Mouse (Mus musculus) left cerebral cortex, adult 18-20 months (tissue): ENCODE results near the gene Mycbpap. TPM values are rescaled to one million over a fixed set of nuclear protein-coding genes. Genes with fewer than 3 reads are reported as not detected.

Source experiments
- DNase-seq, 2 experiments: peaks; one replicate each; pipeline ENCODE4 v3.0.0; 2021 to 2022; ENCODE audit warnings: low spot score in 2 of 2, mixed read lengths in 1 of 2
- total RNA-seq, 2 experiments: library from RNA; stranded (reverse); gene quantifications; 2 replicates each; pipeline ENCODE4 v1.2.3; 2021

Gene Mycbpap
- total RNA-seq, 2 experiments from 2014 or later, result 5.7 to 7.8 TPM

DNA sequence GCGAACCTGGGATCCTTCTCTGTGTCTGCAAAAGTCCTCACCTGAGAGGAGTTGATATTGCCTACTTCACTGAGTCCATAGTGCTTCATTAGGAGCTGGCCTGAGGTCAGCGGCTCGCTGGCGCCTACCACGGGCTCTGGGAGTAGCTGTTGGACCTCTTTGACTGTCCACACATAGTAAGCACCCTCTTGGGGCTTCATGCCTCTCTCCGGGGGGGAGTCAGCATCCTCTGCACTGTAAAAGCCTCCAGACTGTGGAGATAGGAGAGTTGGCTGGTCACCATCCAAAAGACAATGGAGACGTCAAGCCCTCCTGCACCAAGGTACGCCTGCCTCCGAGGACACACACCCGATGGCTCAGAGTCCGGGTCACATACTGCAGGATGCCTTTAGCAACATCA lies 38.8 kb downstream of the Mycbpap start:
- DNase-seq, result no peak

DNA sequence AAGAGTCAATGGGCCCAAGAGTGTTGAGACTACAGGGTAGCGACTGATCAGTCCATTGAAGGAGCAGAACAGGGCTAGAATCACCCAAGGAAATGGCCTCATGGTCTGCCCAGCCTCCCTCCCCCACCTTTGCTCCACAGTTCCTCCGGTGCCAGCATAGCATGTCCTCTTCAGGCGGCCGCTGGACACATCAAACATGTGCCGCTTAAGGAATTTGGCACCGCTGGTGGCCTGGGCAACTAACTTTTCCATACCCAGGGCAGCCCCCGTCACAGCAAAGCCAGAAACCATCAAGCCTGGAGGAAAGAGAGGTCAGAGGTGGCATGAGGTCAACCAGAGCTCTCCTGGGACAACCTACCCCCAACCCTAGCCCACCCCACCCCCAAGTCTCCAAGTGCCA lies 39.6 kb downstream of the Mycbpap start:
- DNase-seq, result no peak

DNA sequence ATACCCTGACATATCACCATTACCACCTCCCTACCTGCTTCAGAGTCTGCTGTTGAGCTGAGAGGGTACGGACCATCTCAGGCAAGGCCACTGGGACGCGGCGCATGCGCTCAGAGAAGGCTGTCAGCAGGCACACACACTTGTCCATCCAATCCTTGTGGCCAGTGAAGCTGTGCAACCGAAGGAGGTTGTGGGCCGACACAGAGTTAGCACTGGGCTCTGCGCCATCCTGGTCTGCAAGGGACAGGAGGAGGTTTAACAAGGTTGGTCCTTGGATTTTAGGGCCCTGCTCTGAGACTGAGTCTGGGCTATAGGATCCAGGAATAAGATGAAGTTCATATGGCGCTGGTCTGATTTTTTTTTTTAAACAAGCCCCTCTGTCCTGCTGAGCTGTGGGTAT lies 41.2 kb downstream of the Mycbpap start:
- no peak for DNase-seq

DNA sequence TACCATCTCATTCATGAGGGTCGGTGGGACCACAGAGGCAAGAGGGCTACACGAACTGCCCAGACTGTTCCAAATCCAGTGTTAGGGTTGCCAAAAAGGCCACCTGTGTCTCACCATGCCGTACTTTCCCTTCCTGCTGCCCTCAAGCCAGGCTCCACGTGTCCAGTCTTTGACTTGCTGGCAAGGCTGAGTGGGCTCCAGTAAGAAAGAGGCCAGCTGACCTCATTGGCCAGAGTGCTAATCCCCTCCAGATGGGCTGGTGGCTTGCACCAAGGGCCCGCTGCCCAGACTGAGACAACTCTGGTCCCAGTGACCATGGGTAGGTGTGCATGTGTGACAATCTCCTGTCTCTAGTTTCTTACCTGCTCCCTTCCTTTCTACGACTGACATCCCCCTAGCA lies 43.9 kb downstream of the Mycbpap start:
- no peak for DNase-seq

GRCm38 (mm10) chr11:94475722-94476121 lies 45.8 kb downstream of the Mycbpap start:
- DNase-seq, result no peak

DNA sequence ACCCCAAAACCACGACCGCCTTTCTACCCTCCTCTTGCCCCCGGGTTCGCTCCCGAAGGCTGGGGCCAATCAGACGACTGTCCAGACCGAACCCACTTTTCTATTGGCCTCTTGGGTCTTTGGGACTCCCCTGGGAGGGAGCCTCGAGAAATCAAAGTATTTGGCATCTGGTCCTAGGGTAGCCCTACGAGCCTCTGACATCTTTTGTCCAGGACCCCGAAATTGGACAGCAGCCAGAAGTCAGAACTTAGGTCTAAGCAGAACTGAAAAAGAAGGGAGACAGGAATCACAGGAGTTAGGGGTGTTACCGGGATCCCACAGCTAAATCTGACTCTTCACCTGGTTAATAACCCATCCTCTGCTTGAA lies 47.0 kb downstream of the Mycbpap start:
- no peak for DNase-seq

GRCm38 (mm10) chr11:94473707-94474543 lies 47.6 kb downstream of the Mycbpap start, which contains the start of gene Cacna1g:
Cacna1g (minus strand) TSS chr11:94474198.
- peak; percentile 86 to 92 for DNase-seq

DNA sequence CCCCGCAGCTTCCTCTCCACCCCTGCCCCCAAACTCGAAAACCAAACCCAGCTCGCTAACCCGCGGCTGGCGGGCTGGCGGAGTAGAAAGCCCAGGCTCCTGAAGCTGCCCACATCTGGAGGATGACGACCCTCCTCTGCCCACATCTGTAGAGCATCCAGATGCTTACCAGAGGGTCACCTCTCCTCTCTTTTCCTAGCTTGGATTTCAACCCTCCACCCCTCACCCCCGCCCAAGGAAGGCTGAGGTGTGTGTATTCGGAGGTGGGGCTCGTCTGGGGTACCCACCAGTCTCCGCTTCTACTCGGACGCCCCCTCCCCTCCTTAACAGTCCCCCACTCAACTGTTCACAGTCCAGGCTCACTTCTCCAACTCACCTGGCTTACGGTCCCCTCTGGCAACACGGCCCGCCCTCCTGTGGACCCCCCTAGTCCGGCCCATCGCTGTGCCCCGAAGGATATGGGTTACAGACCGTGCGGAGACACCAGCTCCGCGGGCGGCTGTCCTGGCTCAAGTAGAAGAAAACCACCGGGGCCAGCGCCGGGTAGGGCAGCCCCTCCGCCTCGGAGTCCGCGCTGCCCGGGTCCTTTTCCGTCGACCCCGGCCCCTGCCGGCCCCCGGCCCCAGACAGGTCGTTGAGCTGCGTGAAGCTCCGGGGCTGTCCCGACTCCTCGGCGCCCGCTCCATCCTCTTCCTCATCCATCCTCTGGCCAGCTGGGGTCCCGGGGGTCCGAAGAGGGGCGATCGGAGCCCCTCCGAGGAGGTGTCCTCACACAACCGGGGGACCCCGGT lies 48.4 kb downstream of the Mycbpap start:
- no peak for DNase-seq

DNA sequence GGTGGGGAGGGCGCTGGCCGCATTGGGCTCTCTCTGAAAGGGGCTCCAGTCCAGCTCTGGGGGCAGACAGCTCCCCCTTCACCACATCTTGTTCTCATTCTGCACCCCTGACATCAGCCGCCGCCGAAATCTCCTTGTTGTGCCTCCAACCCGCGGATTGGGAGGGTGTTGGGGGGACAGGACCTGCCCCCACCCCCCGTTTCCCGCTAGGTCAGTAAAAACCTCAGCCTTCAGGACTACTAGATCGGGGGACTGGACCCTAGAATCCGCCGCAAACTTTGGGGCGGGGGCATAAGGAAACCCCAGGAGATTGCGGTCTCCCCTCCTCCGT lies 49.0 kb downstream of the Mycbpap start:
- no peak for DNase-seq

- no peak for DNase-seq
Observed at GRCm38 (mm10) chr11:94471740-94472584, 49.6 kb downstream of the Mycbpap start.

DNA sequence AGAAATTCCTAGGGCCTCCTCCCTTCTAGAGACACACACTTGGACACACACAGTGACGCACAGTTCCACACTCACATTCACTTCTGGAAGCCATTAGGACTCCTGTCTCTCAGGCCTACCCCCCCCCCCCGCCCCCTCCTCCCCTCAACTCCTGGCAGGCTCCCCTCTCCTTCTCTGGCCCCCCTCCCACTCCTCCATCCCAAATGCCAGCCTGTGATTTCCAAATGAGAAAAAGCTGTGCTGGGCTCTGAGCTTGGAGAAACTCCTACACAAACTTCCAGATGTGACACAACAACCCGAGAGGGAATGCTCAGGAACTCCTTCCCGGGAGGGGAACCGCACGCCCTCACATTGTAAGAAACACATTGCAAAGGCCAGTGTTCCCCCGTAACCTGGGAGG lies 51.2 kb downstream of the Mycbpap start:
- DNase-seq, result no peak

GRCm38 (mm10) chr11:94469136-94470064 lies 52.1 kb downstream of the Mycbpap start:
- DNase-seq, result no peak

DNA sequence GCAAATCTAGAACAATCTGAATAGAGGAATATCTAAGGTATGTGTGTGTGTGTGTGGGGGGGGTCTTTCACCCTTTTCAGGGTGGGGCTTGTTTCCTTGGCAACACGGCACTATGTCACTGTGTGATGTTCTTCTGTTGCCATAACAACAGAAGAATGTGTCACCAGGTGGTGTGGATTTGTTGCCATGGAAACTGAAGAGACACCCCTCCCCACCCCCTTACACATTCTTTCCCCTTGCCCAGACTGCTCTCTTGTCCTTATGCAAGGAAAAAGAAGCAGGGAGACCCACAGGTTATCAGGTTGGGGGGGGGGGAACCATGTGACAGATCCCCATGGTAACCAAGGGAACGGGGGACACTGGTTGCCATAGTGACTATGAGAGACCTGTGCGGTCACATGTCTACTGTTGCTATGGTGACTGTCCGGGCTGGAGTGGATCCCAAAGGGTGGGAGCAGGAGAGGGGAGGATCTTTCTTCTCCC lies 52.9 kb downstream of the Mycbpap start:
- peak; percentile 49 to 64 for DNase-seq

- no peak for DNase-seq
Observed at GRCm38 (mm10) chr11:94466333-94466855, 55.1 kb downstream of the Mycbpap start.

GRCm38 (mm10) chr11:94464170-94464569 lies 57.4 kb downstream of the Mycbpap start:
- no peak for DNase-seq

GRCm38 (mm10) chr11:94461856-94462255 lies 59.7 kb downstream of the Mycbpap start:
- no peak for DNase-seq

- no peak for DNase-seq
Observed at GRCm38 (mm10) chr11:94457001-94457400, 64.5 kb downstream of the Mycbpap start.

GRCm38 (mm10) chr11:94456347-94456746 lies 65.2 kb downstream of the Mycbpap start:
- DNase-seq, result no peak

DNA sequence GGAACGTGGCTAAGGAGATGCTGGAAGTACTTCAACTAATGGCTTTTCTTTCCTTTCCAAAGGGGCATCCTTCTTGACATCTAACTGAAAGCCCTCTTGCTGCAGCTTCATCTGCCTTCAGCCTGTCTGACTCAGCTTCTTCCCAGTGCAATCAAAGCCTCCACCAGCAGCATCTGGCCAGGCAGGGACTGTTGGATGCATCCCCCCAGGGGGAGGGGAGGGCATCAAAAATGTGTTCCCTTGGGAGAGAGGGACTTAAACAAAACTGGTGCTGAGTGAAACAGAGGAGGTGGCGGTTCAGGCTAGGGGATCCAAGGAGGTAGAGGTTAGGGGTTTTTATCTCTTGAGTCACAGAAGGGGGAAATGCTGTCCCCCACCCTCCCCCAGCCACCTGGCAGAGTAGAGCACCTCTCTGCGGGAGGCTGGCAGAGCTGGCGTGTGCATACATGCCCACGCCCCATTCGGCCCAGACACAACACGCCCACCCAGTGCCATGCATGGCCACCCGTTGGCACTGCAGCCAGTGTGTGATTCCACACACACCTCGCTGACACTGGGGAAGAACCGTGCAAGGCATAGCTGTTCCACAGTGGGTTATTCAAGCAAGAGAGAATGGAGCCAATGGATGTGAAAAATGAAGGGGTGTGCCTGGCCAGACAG lies 66.3 kb downstream of the Mycbpap start:
- peak; percentile 57 to 64 for DNase-seq
